Mouse (Mus musculus) MEL (cell line): ENCODE measurements at regions not wholly inside any gene's neighbourhood (a gene's known extent, or its start where the extent isn't known, plus 50 kb on each side); places are given as distances from the start of the nearest gene placed in this dataset.

Source experiments
- DNase-seq: peaks from one replicate; pipeline ENCODE4 v3.0.0; 2011; ENCODE audit warnings: low read depth, low spot score
- H3K27ac ChIP-seq: 2 replicates; pipeline ENCODE4 v1.5.1; 2012; ENCODE audit warnings: low read depth, mild to moderate bottlenecking, control low read depth, low read length, moderate library complexity; ENCODE audit not compliant: control insufficient read depth
- H3K27me3 ChIP-seq, 2 experiments: fragments of 150-350 bp in 1 of 2; sonication (generic) in 1 of 2; 2 replicates each; pipeline ENCODE4 v1.6.1; 2012; ENCODE audit warnings: low read length in 2 of 2, mild to moderate bottlenecking in 2 of 2, improper control_type of control experiment in 1 of 2, moderate library complexity in 1 of 2; ENCODE audit not compliant: insufficient read depth in 2 of 2, control insufficient read depth in 1 of 2
- H3K36me3 ChIP-seq, 2 experiments: 2 replicates each; pipeline ENCODE4 v1.6.1; 2012 to 2014; ENCODE audit warnings: low read length in 2 of 2, improper control_type of control experiment in 1 of 2, inconsistent platforms in 1 of 2, mild to moderate bottlenecking in 1 of 2; ENCODE audit not compliant: insufficient read depth in 2 of 2, control insufficient read depth in 1 of 2
- H3K4me1 ChIP-seq, 2 experiments: fragments of 150-350 bp in 1 of 2; sonication (generic) in 1 of 2; 2 replicates each; pipeline ENCODE4 v1.6.1; 2012; ENCODE audit warnings: low read length in 2 of 2, improper control_type of control experiment in 1 of 2, mild to moderate bottlenecking in 1 of 2; ENCODE audit not compliant: insufficient read depth in 2 of 2, control insufficient read depth in 1 of 2
- H3K4me3 ChIP-seq, 2 experiments: fragments of 150-350 bp in 1 of 2; sonication (generic) in 1 of 2; 2 replicates each; pipeline ENCODE4 v1.5.1; 2012; ENCODE audit warnings: low read depth in 2 of 2, low read length in 2 of 2, mild to moderate bottlenecking in 2 of 2, moderate library complexity in 2 of 2, control low read depth in 1 of 2, improper control_type of control experiment in 1 of 2; ENCODE audit not compliant: control insufficient read depth in 1 of 2, insufficient read depth in 1 of 2
- H3K79me2 ChIP-seq: 2 replicates; pipeline ENCODE4 v1.6.1; 2012; ENCODE audit warnings: mild to moderate bottlenecking, low read length, moderate library complexity; ENCODE audit not compliant: control insufficient read depth, poor library complexity, insufficient read depth
- H3K9ac ChIP-seq: 2 replicates; pipeline ENCODE4 v1.6.1; 2012; ENCODE audit warnings: low read depth, mild to moderate bottlenecking, control low read depth, low read length, moderate library complexity; ENCODE audit not compliant: control insufficient read depth, poor library complexity, severe bottlenecking
- H3K9me3 ChIP-seq: fragments of 150-350 bp; sonication (generic); replicated peaks from 2 replicates; pipeline ENCODE4 v1.6.1; 2012; ENCODE audit warnings: mild to moderate bottlenecking, low read length, improper control_type of control experiment, moderate library complexity; ENCODE audit not compliant: insufficient read depth
- ELF1 ChIP-seq: IDR thresholded peaks from 2 replicates; pipeline ENCODE4 v1.6.1; 2014; ENCODE audit warnings: low read depth, mild to moderate bottlenecking, inconsistent platforms, low read length, improper control_type of control experiment, moderate library complexity
- EP300 ChIP-seq, 2 experiments: IDR thresholded peaks; 2 replicates each; pipeline ENCODE4 v1.6.1; 2011; ENCODE audit warnings: improper control_type of control experiment in 2 of 2, low read length in 2 of 2, low read depth in 1 of 2, mild to moderate bottlenecking in 1 of 2
- MAFK ChIP-seq: IDR thresholded peaks from 2 replicates; pipeline ENCODE4 v1.6.1; 2011; ENCODE audit warnings: low read depth, mild to moderate bottlenecking, low read length, improper control_type of control experiment, borderline replicate concordance
- NELFE ChIP-seq: IDR thresholded peaks from 2 replicates; pipeline ENCODE4 v1.6.1; 2011; ENCODE audit warnings: low read depth, low read length, improper control_type of control experiment
- POLR2A ChIP-seq, 2 experiments: IDR thresholded peaks; 2 replicates each; pipeline ENCODE4 v1.6.1; 2011 to 2012; ENCODE audit warnings: low read length in 2 of 2, mild to moderate bottlenecking in 2 of 2, control low read depth in 1 of 2, improper control_type of control experiment in 1 of 2, low read depth in 1 of 2, moderate library complexity in 1 of 2; ENCODE audit not compliant: control insufficient read depth in 1 of 2, insufficient read depth in 1 of 2, poor library complexity in 1 of 2
- POLR2AphosphoS2 ChIP-seq: IDR thresholded peaks from 2 replicates; pipeline ENCODE4 v1.6.1; 2011; ENCODE audit warnings: low read length, improper control_type of control experiment
- RCOR1 ChIP-seq: IDR thresholded peaks from 2 replicates; pipeline ENCODE4 v1.6.1; 2012; ENCODE audit warnings: low read depth, mild to moderate bottlenecking, inconsistent platforms, low read length, improper control_type of control experiment
- TCF12 ChIP-seq: IDR thresholded peaks from 2 replicates; pipeline ENCODE4 v1.6.1; 2014; ENCODE audit warnings: low read depth, mild to moderate bottlenecking, inconsistent platforms, low read length, improper control_type of control experiment, moderate library complexity
- USF1 ChIP-seq: IDR thresholded peaks from 2 replicates; pipeline ENCODE4 v1.6.1; 2014; ENCODE audit warnings: low read depth, mild to moderate bottlenecking, inconsistent platforms, low read length, improper control_type of control experiment, moderate library complexity
- ZMIZ1 ChIP-seq: IDR thresholded peaks from 2 replicates; pipeline ENCODE4 v1.6.1; 2012; ENCODE audit warnings: low read depth, mild to moderate bottlenecking, inconsistent platforms, low read length, improper control_type of control experiment, moderate library complexity

- Histone ChIP-seq H3K4me1 (no peaks in the 10 kb centered on the region), H3K9me3 (no peaks in the 10 kb centered on the region), H3K79me2 (no peaks in the 10 kb centered on the region), H3K4me3 (no peak overlapping the region), H3K9ac (no peak overlapping the region), H3K36me3 (no peaks in the 10 kb centered on the region), H3K27ac (no peak overlapping the region), H3K27me3 (no peaks in the 10 kb centered on the region)
- no peak for DNase-seq
- no peak for TF ChIP-seq RCOR1
- no peak for TF ChIP-seq NELFE
- no peak for TF ChIP-seq ZMIZ1
- no peak for TF ChIP-seq POLR2A (IDR thresholded peaks at IDR 0.05; ENCODE audit: control insufficient read depth in 1 of 2, insufficient read depth in 1 of 2, low read depth in 1 of 2, low read length in 2 of 2, poor library complexity in 1 of 2)
- TF ChIP-seq TCF12: no peak
- no peak for TF ChIP-seq USF1
- TF ChIP-seq EP300 (IDR thresholded peaks at IDR 0.05; ENCODE audit: low read depth in 1 of 2, low read length in 2 of 2): no peak
- TF ChIP-seq, all 39 proteins: peak for 0
Measured at GRCm38 (mm10) chr2:137706528-137706988, 549.8 kb upstream of the Btbd3 start.

GRCm38 (mm10) chr2:137705724-137706422, 550.5 kb upstream of the Btbd3 start:
- no peak for TF ChIP-seq POLR2AphosphoS2
- TF ChIP-seq, all 39 proteins: peak for 0
- H3K4me3 ChIP-seq: no peak overlapping the region
- no peaks in the 10 kb centered on the region for H3K36me3 ChIP-seq
- H3K4me1 ChIP-seq: no peaks in the 10 kb centered on the region
- H3K9ac ChIP-seq: no peak overlapping the region
- no peak for DNase-seq
- H3K27me3 ChIP-seq: no peaks in the 10 kb centered on the region
- no peaks in the 10 kb centered on the region for H3K9me3 ChIP-seq
- H3K27ac ChIP-seq: no peak overlapping the region
- H3K79me2 ChIP-seq: no peaks in the 10 kb centered on the region

- no peaks in the 10 kb centered on the region for H3K9me3 ChIP-seq
- H3K4me3 ChIP-seq: no peak overlapping the region
- H3K4me1 ChIP-seq: no peaks in the 10 kb centered on the region
- TF ChIP-seq MAFK (no peak), ELF1 (no peak), ZMIZ1 (no peak)
- TF ChIP-seq, all 39 proteins: peak for 0
- Histone ChIP-seq H3K36me3 (no peaks in the 10 kb centered on the region), H3K9ac (no peak overlapping the region), H3K27ac (no peak overlapping the region), H3K27me3 (no peaks in the 10 kb centered on the region), H3K79me2 (no peaks in the 10 kb centered on the region)
- no peak for DNase-seq
Measured at GRCm38 (mm10) chr2:137704948-137705723, 551.2 kb upstream of the Btbd3 start.
